Mouse (Mus musculus) thymus, postnatal 4 days (tissue): Measurements from ENCODE around the gene Pgr15l.

Experiments used
- DNase-seq: peaks from one replicate; pipeline ENCODE4 v3.0.0; 2021

The Pgr15l gene

DNA sequence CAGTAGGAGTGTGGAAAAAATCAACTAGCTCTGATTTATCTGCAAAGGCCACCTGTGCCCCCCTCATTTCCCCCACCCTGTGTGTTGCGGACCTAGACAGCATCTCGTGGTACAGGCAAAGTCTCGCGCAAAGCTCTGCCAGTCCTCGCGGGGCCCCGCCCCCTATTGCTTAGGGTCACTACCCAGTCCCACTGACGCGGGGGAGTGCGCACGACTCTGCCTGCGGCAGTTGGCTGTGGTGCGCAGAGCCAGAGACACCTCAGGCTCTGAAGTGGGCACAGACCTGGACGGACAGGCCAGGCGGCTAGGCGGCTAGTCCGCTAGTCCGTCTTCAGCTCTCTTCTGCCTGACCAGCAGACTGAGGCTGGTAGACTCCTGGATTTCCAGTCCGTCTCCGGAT lies at the start of gene Pgr15l:
TSS of gene Pgr15l (plus strand) at position 228 of the 400 bp plus-strand sequence.
- DNase-seq: no peak

- DNase-seq: no peak
Measured at GRCm38 (mm10) chrX:97027540-97027939, 44.9 kb upstream of the Pgr15l start.

- no peak for DNase-seq
Measured at GRCm38 (mm10) chrX:97069816-97070215, 2.6 kb upstream of the Pgr15l start.
